Mouse (Mus musculus) liver (tissue): ENCODE data around the gene Ldlrap1.

Experiments
- DNase-seq: peaks from one replicate; pipeline ENCODE4 v3.0.0-alpha.2; 2020; ENCODE audit warnings: mixed read lengths

Ldlrap1 gene

GRCm38 (mm10) chr4:134775234-134775944, 7.6 kb upstream of the Ldlrap1 start:
- DNase-seq = no peak

DNA sequence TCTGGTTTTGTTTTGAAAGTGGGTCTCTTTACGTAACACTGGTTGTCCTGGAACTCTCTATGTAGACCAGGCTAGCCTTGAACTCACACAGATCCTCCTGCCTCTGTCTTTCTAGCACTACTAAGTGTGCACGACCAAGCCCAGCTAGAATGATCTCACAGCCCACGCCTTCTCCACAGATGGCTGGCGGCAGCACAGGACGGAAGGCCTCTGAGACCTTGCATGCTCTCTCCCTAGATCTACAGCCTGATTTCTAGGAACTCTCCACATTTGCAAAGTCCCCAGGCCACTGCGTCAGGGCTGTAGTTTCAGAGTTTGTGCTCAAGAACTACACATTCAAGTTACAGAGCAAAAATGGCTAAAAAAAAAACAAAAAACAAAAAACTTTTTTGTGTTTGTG, 6.3 kb upstream of the Ldlrap1 start:
- DNase-seq = peak; percentile 64

DNA sequence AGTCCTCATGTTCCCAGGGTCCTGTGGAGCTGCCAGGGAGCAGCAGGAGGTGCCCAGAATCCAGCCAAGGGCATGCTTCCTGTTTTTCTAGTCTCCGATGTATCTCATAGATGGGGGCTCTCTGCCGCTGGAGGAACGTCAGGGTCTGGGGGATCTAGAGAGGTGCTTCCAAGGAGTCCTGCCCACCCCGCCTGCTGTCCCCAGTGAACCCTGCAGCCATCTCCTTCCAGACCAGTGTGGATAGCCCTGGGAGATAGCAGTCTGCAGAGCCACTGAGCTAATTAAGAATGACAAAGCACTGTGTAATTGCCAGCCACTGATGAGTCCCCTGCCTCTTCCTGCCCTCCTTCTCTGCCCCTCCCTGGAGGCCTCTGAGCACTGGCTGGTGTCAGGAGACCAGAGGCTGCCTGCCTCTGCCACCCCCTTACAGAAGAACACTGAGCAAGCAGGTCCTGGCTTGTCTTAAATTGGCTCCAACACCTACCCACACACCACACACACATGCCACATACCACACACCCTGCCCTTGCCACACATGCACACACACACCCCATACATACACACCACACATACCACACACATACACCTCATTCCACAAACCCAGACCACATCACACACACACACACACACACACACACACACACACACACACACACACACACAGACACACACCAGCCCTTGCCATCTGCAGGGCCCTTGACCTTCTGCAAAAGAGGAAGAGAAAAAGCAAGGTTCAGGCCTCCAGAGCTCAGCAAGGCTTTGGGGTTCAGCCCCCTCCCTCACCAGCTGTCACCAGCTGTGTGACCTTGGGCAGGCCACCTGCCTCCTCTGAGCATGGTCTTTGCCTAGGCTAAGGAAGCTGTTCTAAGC, 5.2 kb upstream of the Ldlrap1 start:
- DNase-seq = peak; percentile 58

DNA sequence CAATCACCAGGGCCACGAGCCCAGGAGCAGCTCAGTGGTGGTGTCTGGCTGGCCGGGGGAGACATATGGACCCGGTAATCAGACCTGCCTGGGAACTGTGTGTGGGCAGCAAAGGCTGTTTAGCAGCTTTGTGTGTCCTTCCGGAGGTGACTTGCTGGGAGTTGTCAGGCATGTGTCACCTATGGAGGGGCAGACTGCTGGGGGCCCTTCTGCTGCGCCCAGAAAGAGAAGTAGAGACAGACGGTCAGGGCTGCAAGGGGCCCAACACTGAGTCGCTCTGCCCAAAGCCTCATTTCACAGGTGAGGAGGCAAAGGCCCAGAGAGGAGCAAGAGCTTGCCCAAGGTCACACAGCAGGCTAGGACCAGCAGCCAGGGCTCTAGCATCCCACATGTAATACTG, 2.1 kb upstream of the Ldlrap1 start:
- DNase-seq = no peak

DNA sequence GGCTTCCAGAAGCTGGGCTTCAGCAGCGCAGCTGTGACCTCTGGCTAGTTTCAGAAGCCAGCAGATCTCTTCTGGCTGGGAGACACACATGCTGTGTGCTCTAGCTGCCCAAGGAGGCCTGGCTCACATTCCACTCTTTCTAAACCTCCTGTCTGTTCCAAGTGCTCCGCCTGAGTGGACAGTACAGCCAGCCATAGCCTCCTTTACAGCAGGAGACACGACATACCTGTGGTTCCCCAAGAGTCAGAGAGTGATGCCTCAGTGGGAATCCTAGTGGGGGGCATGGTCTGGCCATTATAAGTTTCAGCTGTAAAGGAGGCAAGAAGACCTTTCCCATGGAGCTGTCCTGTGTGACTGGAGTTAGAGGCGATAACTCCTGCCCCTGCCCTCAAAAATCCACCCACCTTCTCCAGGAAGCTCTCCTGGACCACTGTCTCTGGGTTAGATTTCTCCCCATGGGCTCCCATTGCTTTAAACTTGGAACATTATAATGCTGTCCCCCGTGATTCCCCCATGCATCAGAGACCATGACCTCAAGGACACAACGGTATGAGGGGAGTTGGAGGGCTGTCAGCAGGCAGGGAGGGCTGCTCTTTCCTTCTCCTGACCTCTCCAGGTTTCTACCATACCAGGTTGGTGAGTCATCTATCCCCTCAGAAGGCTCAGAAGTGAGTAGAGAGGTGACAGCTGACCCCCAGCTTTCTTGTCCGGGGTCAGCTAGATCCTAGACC, 1.4 kb upstream of the Ldlrap1 start:
- no peak for DNase-seq

DNA sequence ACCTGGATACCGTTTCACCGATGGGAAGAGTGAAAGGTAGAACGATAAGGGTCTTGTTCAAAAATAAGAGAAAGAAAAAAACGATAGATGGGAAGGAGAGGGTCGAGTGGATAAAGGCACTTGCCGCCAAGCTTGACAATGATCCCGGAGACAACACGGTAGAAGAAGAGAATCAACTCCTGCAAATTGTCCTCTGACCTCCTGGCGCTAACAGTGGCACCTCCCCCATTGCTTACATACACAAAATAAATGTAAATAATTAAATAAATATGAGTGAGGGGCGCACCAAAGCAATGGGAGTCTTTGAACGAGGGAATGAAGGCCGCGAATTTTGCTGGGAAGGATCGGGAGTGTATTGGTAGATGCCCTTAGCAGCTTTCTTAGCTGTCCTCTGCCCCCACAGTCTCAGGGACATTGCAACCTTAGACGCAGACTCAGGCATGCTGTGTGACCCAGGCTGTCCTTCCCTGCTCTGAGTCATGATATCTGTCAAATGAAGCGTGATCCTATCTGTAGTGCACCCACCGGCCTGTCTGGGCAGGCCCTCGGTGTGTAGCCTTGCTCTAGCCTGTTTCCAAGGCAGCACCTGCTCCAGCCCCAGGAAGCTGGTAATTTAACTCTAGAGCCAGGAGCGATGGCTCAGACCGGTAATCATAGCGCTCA, 533 bp upstream of the Ldlrap1 start:
- no peak for DNase-seq

DNA sequence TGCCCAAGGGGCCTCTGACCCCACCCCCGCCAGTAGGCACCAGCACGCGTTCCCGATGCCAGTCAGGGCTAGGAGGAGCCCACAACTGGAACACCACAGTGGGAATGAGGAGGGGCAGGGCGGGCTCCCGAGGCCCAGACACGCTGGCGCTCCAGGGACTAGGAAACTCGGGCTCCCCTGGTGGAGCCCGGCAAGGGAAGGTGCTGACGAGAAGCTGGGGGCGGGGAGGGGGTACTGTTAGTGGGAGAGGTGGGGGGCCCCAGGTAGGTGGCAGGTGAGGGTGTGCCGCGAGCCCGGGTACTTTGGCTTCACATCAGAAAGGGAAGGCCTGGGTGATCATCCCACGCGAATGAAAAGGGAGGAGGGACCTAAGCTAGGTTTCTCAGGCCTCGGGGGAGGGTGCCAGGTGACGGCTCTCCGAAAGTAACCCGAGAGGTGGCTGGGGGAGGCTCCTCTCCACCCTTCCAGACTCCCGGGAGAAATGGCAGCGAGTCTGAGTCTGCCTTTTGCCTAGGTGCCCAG, 859 bp downstream of the Ldlrap1 start:
- peak; percentile 54 for DNase-seq

DNA sequence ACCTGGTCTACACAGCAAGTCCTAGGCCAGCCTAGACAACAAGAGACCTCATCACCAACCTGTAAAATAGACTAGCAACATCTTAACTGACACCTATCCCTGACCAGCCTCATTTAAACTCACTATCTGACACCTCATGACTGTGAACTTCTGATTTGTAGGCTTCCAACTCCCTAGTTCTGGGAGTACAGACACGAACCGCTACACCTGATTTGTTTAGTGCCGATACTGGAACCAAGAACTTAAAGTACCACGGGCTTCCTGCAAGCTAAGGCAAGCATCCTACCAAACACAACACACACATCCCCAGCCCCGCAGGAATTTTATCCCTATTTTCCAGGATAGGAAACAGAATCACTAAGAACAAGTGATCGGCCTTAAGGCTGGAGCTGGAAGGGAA, 1.5 kb downstream of the Ldlrap1 start:
- DNase-seq = no peak

DNA sequence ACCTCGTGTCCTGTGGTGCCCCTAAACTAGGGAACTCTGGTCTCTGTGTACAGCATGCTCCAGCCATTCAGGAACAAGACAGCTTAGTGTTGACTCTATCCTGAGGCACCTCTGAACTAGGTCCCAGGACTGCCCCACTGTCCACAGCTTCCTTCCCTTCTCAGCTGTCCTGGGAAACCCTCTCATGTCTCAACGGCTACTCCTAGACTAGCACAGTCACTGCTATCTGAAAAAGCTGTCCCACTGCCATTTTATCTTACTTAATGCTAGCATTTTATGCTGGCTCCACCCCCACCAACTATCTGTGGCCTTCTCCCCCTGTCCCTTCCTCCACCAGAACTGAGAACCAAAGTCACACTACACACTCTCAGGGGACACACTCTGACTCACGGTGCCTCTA, 3.5 kb downstream of the Ldlrap1 start:
- peak; percentile 64 for DNase-seq

GRCm38 (mm10) chr4:134762360-134762759, 5.5 kb downstream of the Ldlrap1 start:
- DNase-seq = peak; percentile 52

DNA sequence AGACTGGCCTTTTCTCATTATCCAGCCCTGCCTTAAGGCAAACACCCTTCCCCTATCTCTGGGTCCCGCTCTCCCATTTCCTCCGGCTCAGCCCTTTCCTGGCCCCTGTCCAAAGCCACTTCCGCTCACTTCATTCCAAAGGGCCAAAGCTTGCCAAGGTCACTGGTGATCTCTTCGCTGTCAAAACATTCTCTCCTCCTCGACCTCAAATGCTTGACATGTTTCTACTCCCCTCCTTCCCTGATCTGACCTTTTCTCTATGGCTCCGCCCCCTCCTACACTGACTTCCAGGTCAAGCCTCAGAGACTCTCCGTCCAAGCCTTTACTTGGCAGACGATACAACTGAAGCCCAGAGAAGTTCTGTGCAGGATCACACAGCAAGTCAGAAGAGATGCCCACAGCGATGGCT, 7.0 kb downstream of the Ldlrap1 start:
- DNase-seq = peak; percentile 66

- DNase-seq = peak; percentile 73
Observed at GRCm38 (mm10) chr4:134760281-134760680, 7.5 kb downstream of the Ldlrap1 start.

DNA sequence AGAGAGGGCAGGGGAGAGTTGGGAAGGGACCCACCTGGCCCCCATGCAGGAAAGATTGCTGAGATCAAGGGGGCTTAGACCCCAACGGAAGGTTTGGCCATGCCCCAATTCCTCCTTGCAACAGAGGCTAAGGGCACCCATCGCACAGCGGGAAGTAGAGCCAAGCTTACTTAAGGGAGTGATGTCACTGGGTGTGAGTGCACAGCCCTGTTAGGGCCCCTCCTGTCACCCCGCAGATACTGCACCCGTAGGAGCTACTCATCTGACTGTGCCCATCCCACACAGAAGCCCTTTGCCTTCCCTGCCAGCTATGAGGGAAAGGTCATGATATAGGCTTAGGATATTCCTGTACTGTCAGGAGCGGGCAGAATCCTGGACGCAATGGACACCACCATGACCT, 8.3 kb downstream of the Ldlrap1 start:
- DNase-seq = peak; percentile 83

DNA sequence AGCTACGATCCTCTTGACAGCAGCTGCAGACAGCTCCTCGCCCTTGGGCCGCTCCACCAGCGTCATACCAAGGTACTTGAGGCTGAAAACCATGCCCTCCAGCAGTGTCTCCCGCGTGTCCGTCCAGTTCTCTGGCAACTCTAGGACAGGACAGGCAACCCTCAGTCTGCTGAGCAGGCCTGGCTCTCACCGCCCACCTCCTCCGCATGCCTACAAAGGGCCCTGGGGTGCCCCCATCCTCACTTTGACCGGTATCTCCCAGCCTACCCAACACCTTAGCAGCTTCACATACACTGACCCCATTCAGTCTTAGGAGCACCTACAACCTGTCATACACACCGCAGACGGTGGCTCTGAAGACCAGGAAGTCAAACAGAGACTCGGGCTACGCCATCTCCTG, 8.9 kb downstream of the Ldlrap1 start:
- no peak for DNase-seq

GRCm38 (mm10) chr4:134758367-134758766, 9.5 kb downstream of the Ldlrap1 start:
- DNase-seq = no peak

DNA sequence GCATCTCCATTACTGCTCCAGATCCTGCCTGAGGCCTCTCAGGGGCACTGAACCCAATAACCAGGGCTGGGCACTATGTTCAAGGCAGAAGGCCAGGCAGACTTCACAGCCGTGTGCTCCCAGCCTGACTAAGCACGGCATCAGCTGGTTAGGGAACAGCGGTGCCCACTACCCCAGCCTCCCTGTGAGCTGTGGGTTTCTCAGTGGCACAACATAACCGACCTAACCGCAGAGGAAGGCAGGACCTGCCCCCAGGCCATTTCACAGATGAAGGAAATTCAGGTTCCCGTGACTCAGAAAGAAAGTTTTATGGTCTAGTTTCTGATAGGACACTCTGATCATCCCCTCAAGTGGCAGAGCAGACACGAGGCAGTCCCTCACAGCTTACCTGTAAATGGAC, 10.9 kb downstream of the Ldlrap1 start:
- DNase-seq = no peak

DNA sequence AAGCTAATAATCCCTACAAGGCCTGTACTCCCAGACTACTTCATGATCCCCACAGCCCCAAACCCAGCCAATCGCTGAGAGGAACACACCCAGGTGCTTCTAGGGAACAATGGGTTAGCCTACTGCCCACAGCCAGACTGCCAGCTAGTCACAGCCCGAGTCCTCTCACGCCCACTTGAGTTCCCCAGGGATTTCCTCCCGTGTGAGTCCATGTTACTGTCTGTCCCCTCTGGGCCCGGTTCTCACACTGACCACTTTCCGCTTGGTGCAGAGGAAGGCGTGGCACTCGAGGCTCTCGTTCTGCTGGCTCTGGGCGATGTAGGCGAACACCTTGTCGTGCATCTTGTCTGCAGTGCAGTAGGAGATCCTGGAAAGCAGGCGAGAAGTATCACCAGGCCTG, 12.9 kb downstream of the Ldlrap1 start:
- no peak for DNase-seq

DNA sequence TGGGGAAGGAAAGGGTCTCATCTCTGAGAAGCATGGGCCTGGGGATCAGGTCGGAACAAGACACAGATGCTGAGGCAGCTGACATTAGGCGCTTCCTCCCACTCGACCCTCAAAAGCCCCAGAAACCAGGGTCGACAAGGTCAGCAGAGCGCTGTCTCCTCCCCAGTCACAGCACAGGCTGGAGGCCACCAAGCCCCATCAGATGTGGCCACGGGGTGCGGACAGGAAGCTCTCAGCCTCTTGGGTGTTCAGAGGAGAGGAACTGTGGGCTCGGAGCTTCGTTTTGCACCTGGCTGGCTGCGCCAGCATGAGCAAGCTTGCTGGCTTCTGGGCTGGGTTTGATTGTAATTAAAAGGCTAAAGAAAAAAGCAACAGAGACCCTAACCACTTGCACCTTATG, 13.5 kb downstream of the Ldlrap1 start:
- no peak for DNase-seq

DNA sequence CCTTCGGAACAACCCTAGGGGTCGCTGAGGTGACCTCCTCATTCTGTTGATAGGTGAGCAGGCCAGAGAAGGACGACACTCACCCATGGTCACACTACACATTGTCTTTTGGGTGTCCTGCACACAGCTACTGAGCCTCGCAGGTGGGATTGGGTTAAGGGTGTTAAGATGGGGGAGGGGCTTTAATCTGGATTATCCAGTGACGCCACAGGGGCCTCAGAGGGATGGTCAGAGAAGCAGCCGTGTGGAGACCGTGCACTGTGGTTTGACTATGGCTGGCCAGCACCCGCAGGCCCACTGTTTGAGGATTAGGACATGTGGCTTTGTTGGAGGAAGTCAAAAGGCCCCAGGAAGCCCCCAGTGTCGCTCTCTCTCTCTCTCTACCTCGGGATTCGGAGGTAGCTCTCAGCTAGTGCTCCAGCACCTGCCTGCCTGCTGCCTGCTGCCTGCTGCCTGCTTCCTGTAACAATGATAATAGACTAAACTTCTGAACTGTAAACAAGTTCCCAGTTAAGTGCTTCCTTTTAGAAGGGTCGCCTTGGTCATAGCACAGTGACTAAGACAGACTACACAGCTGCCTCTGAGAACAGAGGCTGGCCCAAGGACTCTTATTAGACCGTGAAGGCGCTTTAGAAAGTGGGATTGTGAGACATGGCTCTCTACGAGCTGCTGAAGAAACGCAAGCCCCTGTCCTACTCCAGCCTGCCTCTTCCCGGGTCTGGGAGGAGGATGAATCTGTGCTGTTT, 14.1 kb downstream of the Ldlrap1 start:
- DNase-seq = no peak

- DNase-seq = no peak
Observed at GRCm38 (mm10) chr4:134752911-134753426, 14.9 kb downstream of the Ldlrap1 start.

GRCm38 (mm10) chr4:134751682-134752380, 16.0 kb downstream of the Ldlrap1 start:
- peak; percentile 78 for DNase-seq
